In the genomic region with DNA sequence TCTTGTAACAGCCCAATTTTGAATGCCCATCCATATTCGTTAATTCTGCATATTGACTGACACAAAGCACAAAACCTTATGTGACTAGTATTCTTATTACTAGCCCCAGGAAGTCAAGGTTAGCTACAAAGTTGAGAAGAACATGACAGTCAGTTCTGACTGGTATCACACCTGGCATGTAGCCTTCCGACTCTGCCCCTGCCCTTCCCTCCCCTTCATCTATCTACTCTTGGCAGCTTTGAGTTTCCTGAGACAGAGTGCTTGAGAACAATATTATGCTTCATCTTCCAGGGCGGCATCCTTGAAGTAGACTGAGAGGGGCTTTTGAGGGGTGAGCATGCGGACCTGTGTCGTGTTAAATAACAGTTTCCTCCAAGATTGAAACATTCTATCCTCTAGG, we compare ENCODE assay signal across 18 mouse cellular contexts. TPM values are rescaled to one million over a fixed set of nuclear protein-coding genes. Genes with fewer than 3 reads are reported as not detected.
"Had no signal": no experiment of that assay in that cellular context is flagged by ENCODE, and none has a peak within 500 bp of the region (broad histone marks: within the 10 kb centered on the region; RNA-seq: fewer than 3 reads in every experiment).

No protein-coding gene starts in this region.

- DNase-seq: lung, embryonic 14.5 days; lung, postnatal 4 days; midbrain, embryonic 14.5 days; retina, postnatal 1 day; right cerebral cortex, adult 18-20 months; right cerebral cortex, postnatal 25 days; right cerebral cortex, postnatal 4 days; spleen, adult 18-20 months; thymus, adult 18-20 months; thymus, postnatal 14 days; thymus, postnatal 36 days had no signal

- H3K27ac ChIP-seq: midbrain, embryonic 10.5 days; midbrain, embryonic 12.5 days; neural tube, embryonic 13.5 days; neural tube, embryonic 15.5 days had no signal

- H3K9ac ChIP-seq: lung, embryonic 14.5 days; midbrain, embryonic 12.5 days; neural tube, embryonic 13.5 days; neural tube, embryonic 15.5 days had no signal

- H3K4me3 ChIP-seq: midbrain, embryonic 10.5 days; midbrain, embryonic 12.5 days; myocyte; neural tube, embryonic 13.5 days; neural tube, embryonic 15.5 days had no signal

- H3K9me3 ChIP-seq: midbrain, embryonic 10.5 days; midbrain, embryonic 12.5 days; neural tube, embryonic 13.5 days; neural tube, embryonic 15.5 days had no signal

- ATAC-seq: midbrain, embryonic 16.5 days had no signal

- H3K27me3 ChIP-seq: midbrain, embryonic 12.5 days; neural tube, embryonic 13.5 days; neural tube, embryonic 15.5 days had no signal

- H3K4me2 ChIP-seq: lung, embryonic 14.5 days; midbrain, embryonic 12.5 days; neural tube, embryonic 13.5 days; neural tube, embryonic 15.5 days had no signal

- H3K36me3 ChIP-seq: midbrain, embryonic 10.5 days; midbrain, embryonic 12.5 days; neural tube, embryonic 13.5 days; neural tube, embryonic 15.5 days had no signal

- H3K4me1 ChIP-seq: midbrain, embryonic 10.5 days; midbrain, embryonic 12.5 days; neural tube, embryonic 13.5 days; neural tube, embryonic 15.5 days had no signal

RNA-seq across cellular contexts. Expression of gene Il12a, which starts 54.6 kb away (rescaled TPM):
- polyA plus RNA-seq: midbrain, embryonic 10.5 days; midbrain, embryonic 12.5 days; midbrain, embryonic 14.5 days; neural tube, embryonic 13.5 days; neural tube, embryonic 15.5 days; stomach, embryonic 14.5 days had no signal
